ENCODE assay signal across 7 mouse cellular contexts in the genomic region with DNA sequence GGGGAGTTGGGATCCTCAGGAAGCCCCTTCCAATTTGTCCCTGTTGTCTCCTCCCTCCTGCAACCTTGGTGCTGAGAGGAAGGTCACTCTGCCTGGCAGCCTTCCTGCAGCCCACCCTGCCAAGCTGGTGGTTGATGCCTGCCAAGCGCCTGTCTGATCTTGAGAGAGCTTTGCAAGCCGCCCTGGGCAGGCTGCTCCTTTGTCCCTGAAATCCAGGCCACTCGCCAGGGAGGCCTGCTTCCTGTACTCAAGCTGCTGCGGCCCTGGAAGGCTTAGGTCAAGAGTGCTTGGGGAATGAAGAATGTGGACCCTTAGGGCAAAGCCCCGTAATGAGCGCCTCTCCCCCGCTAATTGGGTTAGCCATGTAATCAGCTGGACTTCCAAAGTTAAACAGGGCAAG. TPM values are rescaled to one million over a fixed set of nuclear protein-coding genes. Genes with fewer than 3 reads are reported as not detected.
A peak's percentile ranks its signal among the peaks of the same experiment; 100 is the strongest.
DNase-seq lines count a peak whose midpoint lies in the region; ATAC-seq lines count a peak whose summit lies in the region.

No protein-coding gene starts in this region.

- no peaks in the 10 kb centered on the region for H3K9me3 ChIP-seq in embryonic facial prominence, embryonic 13.5 days
- H3K9me3 ChIP-seq in heart, embryonic 16.5 days (replicated peaks; ENCODE audit: control insufficient read depth, low read length) = no peaks in the 10 kb centered on the region
- no peaks in the 10 kb centered on the region for H3K9me3 ChIP-seq in liver, embryonic 16.5 days (replicated peaks; ENCODE audit: control insufficient read depth, low read length)

- no peak overlapping the region for H3K4me2 ChIP-seq in embryonic facial prominence, embryonic 13.5 days
- H3K4me2 ChIP-seq in heart, embryonic 16.5 days (ENCODE audit: low read depth, low read length) = peak overlapping the region; percentile 41
- no peak overlapping the region for H3K4me2 ChIP-seq in liver, embryonic 16.5 days (ENCODE audit: low read depth, low read length)

- H3K27ac ChIP-seq in embryonic facial prominence, embryonic 13.5 days = 0 out of 2 replicates have a peak overlapping the region, but pooled peaks have one; percentile 18
- peak overlapping the region; percentile 95 for H3K27ac ChIP-seq in heart, embryonic 16.5 days (ENCODE audit: low read length)
- peak overlapping the region; percentile 61 for H3K27ac ChIP-seq in liver, embryonic 16.5 days (ENCODE audit: low read length)

- no peak overlapping the region for H3K4me3 ChIP-seq in embryonic facial prominence, embryonic 13.5 days
- no peak overlapping the region for H3K4me3 ChIP-seq in heart, embryonic 16.5 days (ENCODE audit: low read length)
- no peak overlapping the region for H3K4me3 ChIP-seq in liver, embryonic 16.5 days (ENCODE audit: low read depth, low read length)

- ATAC-seq in embryonic facial prominence, embryonic 13.5 days (ENCODE audit: insufficient number of reproducible peaks, insufficient read depth, low FRiP score, low TSS enrichment, low read depth) = no peak
- ATAC-seq in heart, embryonic 16.5 days (replicated peaks; ENCODE audit: extremely low read depth, insufficient read depth, low FRiP score) = peak; percentile 86
- ATAC-seq in liver, embryonic 16.5 days (ENCODE audit: low read depth) = 0 out of 2 replicates have a peak, but pooled peaks have one; percentile 5
- ATAC-seq in erythroblast, adult 5-6 weeks (replicated peaks; ENCODE audit: low FRiP score, poor library complexity, severe bottlenecking) = no peak

- peaks cover 41% of the 10 kb centered on the region for H3K4me1 ChIP-seq in embryonic facial prominence, embryonic 13.5 days
- peaks cover 64% of the 10 kb centered on the region for H3K4me1 ChIP-seq in heart, embryonic 16.5 days (ENCODE audit: control insufficient read depth, insufficient read depth, low read length)
- peaks cover 16% of the 10 kb centered on the region for H3K4me1 ChIP-seq in liver, embryonic 16.5 days (ENCODE audit: control insufficient read depth, low read depth, low read length)

- DNase-seq in cerebellum, adult 11-12 months = peak; percentile 87
- peak; percentile 30 to 59 for DNase-seq in kidney, postnatal 36 days
- DNase-seq in ovary, postnatal 36 days (ENCODE audit: low spot score) = peak; percentile 80

- no peaks in the 10 kb centered on the region for H3K27me3 ChIP-seq in embryonic facial prominence, embryonic 13.5 days
- H3K27me3 ChIP-seq in heart, embryonic 16.5 days (ENCODE audit: control insufficient read depth, insufficient read depth, low read length) = no peaks in the 10 kb centered on the region
- H3K27me3 ChIP-seq in liver, embryonic 16.5 days (ENCODE audit: control insufficient read depth, insufficient read depth, low read depth, low read length) = no peaks in the 10 kb centered on the region

- WGBS in embryonic facial prominence, embryonic 13.5 days = 19% methylated on average over 7 of the region's 7 CpGs
- WGBS in heart, embryonic 16.5 days = 19% methylated on average over 7 of the region's 7 CpGs
- WGBS in liver, embryonic 16.5 days (ENCODE audit: insufficient replicate concordance) = 66% methylated on average over 7 of the region's 7 CpGs

- H3K9ac ChIP-seq in embryonic facial prominence, embryonic 13.5 days = peak overlapping the region; percentile 41
- peak overlapping the region; percentile 58 for H3K9ac ChIP-seq in heart, embryonic 16.5 days (ENCODE audit: low read length)
- no peak overlapping the region for H3K9ac ChIP-seq in liver, embryonic 16.5 days (ENCODE audit: low read depth, low read length)

- H3K36me3 ChIP-seq in embryonic facial prominence, embryonic 13.5 days = peaks cover 9% of the 10 kb centered on the region
- H3K36me3 ChIP-seq in heart, embryonic 16.5 days (ENCODE audit: control insufficient read depth, insufficient read depth) = peaks cover 3% of the 10 kb centered on the region; the same call in 1 of the 2 replicates
- H3K36me3 ChIP-seq in liver, embryonic 16.5 days (ENCODE audit: control insufficient read depth, insufficient read depth) = no peaks in the 10 kb centered on the region

RNA-seq across cellular contexts. Expression of a gene that starts 19.6 kb away (rescaled TPM):
- polyA plus RNA-seq in embryonic facial prominence, embryonic 13.5 days (2015; fragmentation: Nextera tagmentation; extraction: Ambion mirVana) = 13.7 and 14.2 TPM in 2 replicates
- 19.5 and 20.4 TPM in 2 replicates for polyA plus RNA-seq in heart, embryonic 16.5 days (2015; fragmentation: Nextera tagmentation; extraction: Ambion mirVana)
- polyA plus RNA-seq in liver, embryonic 16.5 days (2015; fragmentation: Nextera tagmentation; extraction: Ambion mirVana) = 1.8 and 2.2 TPM in 2 replicates
- total RNA-seq in erythroblast, adult 5-6 weeks (2015; ENCODE audit: low replicate concordance) = not detected in 2 replicates
- total RNA-seq in erythroblast, adult 5-6 weeks (2017; ENCODE audit: low replicate concordance) = 0.98 TPM in 1 of 2 replicates, not detected in the other

RNA-seq across cellular contexts. Expression of a gene that starts 38.7 kb away (rescaled TPM):
- polyA plus RNA-seq in embryonic facial prominence, embryonic 13.5 days (2015; fragmentation: Nextera tagmentation; extraction: Ambion mirVana) = 3.5 and 4.2 TPM in 2 replicates
- 4.5 and 5.5 TPM in 2 replicates for polyA plus RNA-seq in heart, embryonic 16.5 days (2015; fragmentation: Nextera tagmentation; extraction: Ambion mirVana)
- polyA plus RNA-seq in liver, embryonic 16.5 days (2015; fragmentation: Nextera tagmentation; extraction: Ambion mirVana) = 0.43 and 0.71 TPM in 2 replicates
- total RNA-seq in erythroblast, adult 5-6 weeks (2015; ENCODE audit: low replicate concordance) = not detected in 2 replicates
- not detected in 2 replicates for total RNA-seq in erythroblast, adult 5-6 weeks (2017; ENCODE audit: low replicate concordance)

RNA-seq across cellular contexts. Expression of a gene that starts 53.2 kb away (rescaled TPM):
- polyA plus RNA-seq in embryonic facial prominence, embryonic 13.5 days (2015; fragmentation: Nextera tagmentation; extraction: Ambion mirVana) = 26.5 TPM in 1 of 2 replicates, not detected in the other
- polyA plus RNA-seq in heart, embryonic 16.5 days (2015; fragmentation: Nextera tagmentation; extraction: Ambion mirVana) = 18.3 TPM in 1 of 2 replicates, not detected in the other
- not detected in 2 replicates for polyA plus RNA-seq in liver, embryonic 16.5 days (2015; fragmentation: Nextera tagmentation; extraction: Ambion mirVana)
- total RNA-seq in erythroblast, adult 5-6 weeks (2015; ENCODE audit: low replicate concordance) = not detected in 2 replicates
- not detected in 2 replicates for total RNA-seq in erythroblast, adult 5-6 weeks (2017; ENCODE audit: low replicate concordance)

Comparison
In these comparisons a context has a peak if more than half of its experiments do, and no peak if none do; other contexts are left out.
1. ATAC-seq: peak in heart, embryonic 16.5 days (single experiment) and liver, embryonic 16.5 days (single experiment); none in embryonic facial prominence, embryonic 13.5 days (single experiment) and erythroblast, adult 5-6 weeks (single experiment).
2. H3K27ac ChIP-seq: peak in every context shown above with its lines; median percentile 95 in heart, embryonic 16.5 days; 61 in liver, embryonic 16.5 days; 18 in embryonic facial prominence, embryonic 13.5 days.
3. Peak in every context shown above with its lines, with median percentiles within 50 percentile points of each other: DNase-seq.